In genomic region chr16:18241581-18241980, GRCm38 (mm10) we compare ENCODE assay signal across 47 mouse cellular contexts. TPM values are rescaled to one million over a fixed set of nuclear protein-coding genes. Genes with fewer than 3 reads are reported as not detected.
"Had no signal": no experiment of that assay in that cellular context is flagged by ENCODE, and none has a peak within 500 bp of the region (broad histone marks: within the 10 kb centered on the region; RNA-seq: fewer than 3 reads in every experiment).

No protein-coding gene starts in this region.

- H3K9ac ChIP-seq: limb, embryonic 12.5 days; limb, embryonic 13.5 days; limb, embryonic 15.5 days; liver, embryonic 12.5 days; liver, embryonic 13.5 days; liver, embryonic 14.5 days; liver, embryonic 15.5 days; lung, embryonic 14.5 days; lung, embryonic 15.5 days; midbrain, embryonic 12.5 days; midbrain, embryonic 13.5 days; midbrain, embryonic 15.5 days; neural tube, embryonic 12.5 days; neural tube, embryonic 13.5 days had no signal

- H3K27me3 ChIP-seq: limb, embryonic 12.5 days; limb, embryonic 13.5 days; limb, embryonic 15.5 days; liver, embryonic 13.5 days; lung, embryonic 15.5 days; megakaryocyte, embryonic 14.5 days; midbrain, embryonic 12.5 days; midbrain, embryonic 13.5 days; midbrain, embryonic 15.5 days; neural tube, embryonic 12.5 days; neural tube, embryonic 13.5 days had no signal

- H3K4me2 ChIP-seq: limb, embryonic 12.5 days; limb, embryonic 13.5 days; limb, embryonic 15.5 days; liver, embryonic 11.5 days; liver, embryonic 12.5 days; liver, embryonic 13.5 days; liver, embryonic 15.5 days; lung, embryonic 14.5 days; lung, embryonic 15.5 days; midbrain, embryonic 11.5 days; midbrain, embryonic 12.5 days; midbrain, embryonic 13.5 days; midbrain, embryonic 15.5 days; neural tube, embryonic 12.5 days; neural tube, embryonic 13.5 days had no signal

- H3K27ac ChIP-seq: limb, embryonic 10.5 days; limb, embryonic 12.5 days; limb, embryonic 13.5 days; limb, embryonic 15.5 days; liver, embryonic 12.5 days; liver, embryonic 13.5 days; liver, embryonic 14.5 days; liver, embryonic 15.5 days; lung, embryonic 15.5 days; macrophage; midbrain, embryonic 10.5 days; midbrain, embryonic 12.5 days; midbrain, embryonic 13.5 days; midbrain, embryonic 15.5 days; neural tube, embryonic 12.5 days; neural tube, embryonic 13.5 days had no signal

- H3K4me3 ChIP-seq: limb, embryonic 10.5 days; limb, embryonic 12.5 days; limb, embryonic 13.5 days; limb, embryonic 15.5 days; liver, embryonic 12.5 days; liver, embryonic 13.5 days; liver, embryonic 15.5 days; lung, embryonic 15.5 days; megakaryocyte, embryonic 14.5 days; midbrain, embryonic 10.5 days; midbrain, embryonic 12.5 days; midbrain, embryonic 13.5 days; midbrain, embryonic 15.5 days; myocyte; neural tube, embryonic 12.5 days; neural tube, embryonic 13.5 days had no signal

- H3K9me3 ChIP-seq: limb, embryonic 10.5 days; limb, embryonic 12.5 days; limb, embryonic 13.5 days; limb, embryonic 15.5 days; liver, embryonic 12.5 days; liver, embryonic 13.5 days; liver, embryonic 15.5 days; lung, embryonic 15.5 days; megakaryocyte, embryonic 14.5 days; midbrain, embryonic 10.5 days; midbrain, embryonic 12.5 days; midbrain, embryonic 13.5 days; midbrain, embryonic 15.5 days; neural tube, embryonic 12.5 days; neural tube, embryonic 13.5 days had no signal

- ATAC-seq: liver, embryonic 12.5 days; lung, postnatal 0 days; midbrain, embryonic 13.5 days; midbrain, embryonic 15.5 days; midbrain, embryonic 16.5 days had no signal

- DNase-seq: left cerebral cortex, postnatal 4 days; liver, embryonic 13.5 days; lung, adult 18-20 months; lung, adult 2 months; lung, embryonic 14.5 days; lung, postnatal 10 days; lung, postnatal 14 days; lung, postnatal 36 days; lung, postnatal 4 days; midbrain, embryonic 14.5 days had no signal

RNA-seq across cellular contexts. Expression of gene Gm49776, which starts 16.5 kb away (rescaled TPM):
- total RNA-seq: left cerebral cortex, adult 8-10 months; left cerebral cortex, postnatal 10 days; left cerebral cortex, postnatal 14 days; left cerebral cortex, postnatal 36 days; left cerebral cortex, postnatal 4 days; liver, adult 2 months; megakaryocyte, adult 5-6 weeks; midbrain, postnatal 0 days; monocyte, adult 5-6 weeks had no signal
- polyA plus RNA-seq: limb, embryonic 10.5 days; limb, embryonic 15.5 days; liver, adult 2 months; liver, embryonic 12.5 days; liver, embryonic 15.5 days; liver, embryonic 16.5 days; macrophage; midbrain, embryonic 11.5 days; midbrain, embryonic 13.5 days; midbrain, embryonic 15.5 days; midbrain, embryonic 16.5 days had no signal

RNA-seq across cellular contexts. Expression of gene Ccdc188, which starts 23.9 kb away (rescaled TPM):
- total RNA-seq: left cerebral cortex, adult 8-10 months; left cerebral cortex, postnatal 10 days; left cerebral cortex, postnatal 14 days; left cerebral cortex, postnatal 25 days; left cerebral cortex, postnatal 4 days; liver, adult 2 months; megakaryocyte progenitor cell, adult 5-6 weeks; megakaryocyte, adult 5-6 weeks; megakaryocyte-erythroid progenitor cell, adult 5-6 weeks; midbrain, postnatal 0 days; monocyte, adult 5-6 weeks had no signal
- polyA plus RNA-seq: limb, embryonic 10.5 days; limb, embryonic 11.5 days; limb, embryonic 12.5 days; limb, embryonic 13.5 days; limb, embryonic 14.5 days; limb, embryonic 15.5 days; liver, adult 2 months; liver, embryonic 11.5 days; liver, embryonic 12.5 days; liver, embryonic 13.5 days; liver, embryonic 14.5 days; liver, embryonic 15.5 days; liver, embryonic 16.5 days; lung, adult 2 months; lung, embryonic 14.5 days; lung, embryonic 15.5 days; lung, embryonic 16.5 days; lung, postnatal 0 days; macrophage; midbrain, embryonic 10.5 days; midbrain, embryonic 11.5 days; midbrain, embryonic 12.5 days; midbrain, embryonic 14.5 days; midbrain, embryonic 16.5 days; midbrain, postnatal 0 days; myocyte; neural tube, embryonic 11.5 days; neural tube, embryonic 12.5 days; neural tube, embryonic 13.5 days had no signal
